Mouse (Mus musculus) layer of hippocampus, adult 11-12 months (tissue): ENCODE measurements around the gene Prkrip1.
A peak's percentile ranks its signal among the peaks of the same experiment; 100 is the strongest.
"Not testable (repeated sequence)": the region's sequence is repeated elsewhere in the genome, so short reads cannot be mapped to it uniquely, and the experiment has no call there.

Experiments
- DNase-seq: peaks from one replicate; pipeline ENCODE4 v3.0.0; 2022; ENCODE audit warnings: low spot score

The Prkrip1 gene

GRCm38 (mm10) chr5:136211341-136212102 is 12.8 kb upstream of the Prkrip1 start:
- not testable (repeated sequence) for DNase-seq

DNA sequence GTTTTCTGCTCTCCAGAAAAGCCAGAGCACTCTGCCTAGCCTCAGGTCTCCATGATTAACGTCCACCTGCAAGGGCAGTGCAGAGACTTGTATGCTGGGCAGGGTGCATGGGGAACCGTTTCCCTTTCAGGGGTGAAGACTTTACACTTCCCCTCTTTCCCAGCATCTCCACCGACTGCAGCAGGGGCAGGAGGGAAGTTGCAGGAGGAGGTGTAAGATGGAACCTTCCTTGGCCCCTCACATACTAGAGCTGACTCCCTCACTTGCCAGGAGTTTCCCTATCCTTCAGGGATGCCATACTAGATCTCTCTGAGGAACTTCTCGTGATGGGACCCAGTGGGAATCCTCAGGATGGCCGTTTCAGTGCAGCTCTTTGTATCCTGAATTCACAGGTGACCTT is 11.8 kb upstream of the Prkrip1 start:
- no peak for DNase-seq

GRCm38 (mm10) chr5:136201832-136202231 is 3.1 kb upstream of the Prkrip1 start:
- peak; percentile 76 for DNase-seq

- peak; percentile 23 for DNase-seq
These were observed 763 bp upstream of the Prkrip1 start for GRCm38 (mm10) chr5:136199526-136199925.

GRCm38 (mm10) chr5:136191870-136192269 is 6.9 kb downstream of the Prkrip1 start:
- DNase-seq = no peak

DNA sequence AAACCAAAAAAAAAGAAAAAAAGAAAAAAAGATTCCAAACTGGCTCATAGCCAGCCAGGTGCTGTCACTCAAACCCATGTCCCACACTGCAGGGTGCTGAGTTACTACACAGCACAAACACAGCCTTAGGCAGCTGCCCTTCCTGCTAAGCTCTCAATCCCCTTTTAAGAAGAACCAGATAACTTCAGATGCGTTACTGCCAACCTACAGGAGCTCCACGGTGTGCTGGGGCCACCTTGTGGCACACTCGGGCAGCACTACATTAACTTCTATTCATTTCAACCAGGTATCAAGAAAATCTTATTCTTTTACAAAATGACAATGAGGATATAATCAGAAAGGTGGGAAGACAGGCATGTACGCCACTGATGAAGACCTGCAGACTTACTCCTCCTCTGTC is 12.0 kb downstream of the Prkrip1 start:
- peak; percentile 62 for DNase-seq

- DNase-seq = no peak
These were observed 15.0 kb downstream of the Prkrip1 start for GRCm38 (mm10) chr5:136183766-136184165.

- no peak for DNase-seq
These were observed 15.9 kb downstream of the Prkrip1 start for GRCm38 (mm10) chr5:136182830-136183229.

- DNase-seq = peak; percentile 64
These were observed 16.7 kb downstream of the Prkrip1 start for GRCm38 (mm10) chr5:136182049-136182448.

- DNase-seq = peak; percentile 40
These were observed 17.6 kb downstream of the Prkrip1 start for GRCm38 (mm10) chr5:136181197-136181596.

GRCm38 (mm10) chr5:136179594-136179993 is 19.2 kb downstream of the Prkrip1 start:
- DNase-seq = no peak

DNA sequence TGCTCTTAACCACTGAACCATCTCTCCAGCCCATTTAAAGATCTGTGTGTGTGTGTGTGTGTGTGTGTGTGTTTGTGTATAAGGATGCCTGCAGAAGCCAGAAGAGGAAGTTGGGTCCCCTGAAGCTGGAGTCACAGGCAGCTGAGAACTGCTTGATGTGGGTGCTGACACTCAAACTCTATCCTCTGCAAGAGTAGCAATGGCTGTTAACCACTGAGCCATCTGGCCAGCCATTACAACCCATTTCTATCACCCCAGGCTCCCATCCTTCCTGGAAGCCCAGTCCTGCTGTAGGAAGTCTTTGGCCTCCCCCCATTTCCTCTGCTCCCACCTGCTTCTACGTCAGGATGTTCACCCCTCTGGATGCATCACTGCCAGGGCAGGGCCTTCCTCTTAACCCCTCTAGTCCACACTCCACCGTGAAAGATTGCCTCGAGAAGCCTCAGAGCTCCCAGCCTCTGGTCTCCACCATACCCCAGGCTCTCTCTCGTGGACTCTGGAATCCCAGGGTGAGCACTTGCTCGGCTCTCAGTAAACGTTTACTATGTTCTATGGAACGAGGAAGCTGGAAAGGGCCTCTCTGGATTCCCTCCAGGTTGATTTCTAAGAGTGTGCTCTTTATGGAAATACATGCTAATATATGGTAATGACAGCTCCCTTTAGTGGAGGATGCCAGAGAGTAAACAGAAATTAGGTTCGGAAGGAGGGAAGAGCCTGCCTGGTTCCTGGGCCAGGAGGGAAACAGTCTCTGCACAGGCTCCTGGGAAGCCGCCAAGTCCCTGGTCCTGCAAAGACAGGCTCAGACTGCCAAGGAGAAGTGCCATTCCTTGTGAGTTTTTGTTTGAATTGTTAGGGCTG is 24.9 kb downstream of the Prkrip1 start:
- DNase-seq = peak; percentile 56

DNA sequence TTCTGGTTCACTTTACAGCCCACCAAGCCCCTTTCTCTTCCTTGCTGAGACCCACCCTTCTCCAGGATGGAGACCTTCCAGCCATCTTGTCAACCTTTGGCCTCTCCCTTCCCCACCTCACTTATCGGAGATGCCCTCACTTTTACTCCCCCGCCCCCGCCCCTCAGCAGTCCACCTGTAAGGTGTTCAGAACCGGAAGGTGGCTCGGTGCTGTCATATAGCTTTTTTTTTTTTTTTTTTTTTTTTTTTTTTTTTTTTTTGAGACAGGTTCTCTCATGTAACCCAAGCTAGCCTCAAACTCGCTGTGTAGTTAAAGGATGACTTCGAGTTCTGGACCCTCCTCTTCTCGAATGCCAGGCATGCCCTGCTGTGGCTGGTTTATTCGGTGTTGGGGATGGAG is 25.8 kb downstream of the Prkrip1 start:
- DNase-seq = no peak

DNA sequence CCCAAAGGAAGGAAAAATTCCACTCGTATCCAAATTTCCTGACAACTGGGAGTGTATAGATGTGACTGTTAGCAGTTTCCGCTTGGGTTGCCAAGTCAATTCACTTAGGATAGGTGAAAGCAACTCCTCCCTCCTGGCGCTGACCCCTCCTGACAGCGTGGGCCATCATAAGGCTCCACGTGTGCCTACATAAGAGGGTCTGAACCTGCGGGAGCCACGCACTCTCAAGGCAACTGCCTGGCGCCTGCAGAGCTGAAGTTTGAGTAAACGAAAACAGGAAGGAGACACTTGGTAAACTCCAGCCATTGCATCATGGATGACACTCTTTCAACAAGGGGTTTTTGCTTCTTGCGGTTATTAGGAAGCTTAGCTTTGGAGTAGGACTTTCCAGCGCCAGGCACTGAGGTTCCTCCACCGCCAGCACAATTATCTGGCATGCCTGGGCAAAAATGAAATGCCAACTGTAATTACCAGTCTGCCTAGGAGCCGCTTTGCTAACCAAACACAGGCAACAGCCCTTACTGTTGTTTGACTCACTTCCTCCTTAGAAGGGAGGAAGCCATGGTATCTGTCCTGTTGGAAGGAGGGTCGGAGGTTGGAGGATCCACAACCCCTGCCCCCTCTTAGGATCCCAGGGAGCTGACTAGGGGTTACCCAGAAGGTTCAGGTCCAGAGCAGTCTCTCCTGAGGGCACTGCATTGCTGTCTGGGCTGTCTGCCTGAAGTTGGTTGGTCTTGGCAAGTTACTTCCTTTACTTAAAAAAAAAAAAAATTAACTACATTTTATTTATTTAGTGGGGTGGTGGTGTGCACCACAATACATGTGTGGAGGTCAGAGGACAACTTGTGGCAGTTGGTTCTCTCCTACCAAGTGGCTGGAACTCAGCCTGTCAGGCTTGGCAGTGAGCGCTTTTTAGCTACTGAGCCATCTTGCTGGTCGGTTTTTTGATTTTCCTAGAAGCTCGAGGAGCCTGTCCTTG is 27.1 kb downstream of the Prkrip1 start:
- peak; percentile 31 for DNase-seq

GRCm38 (mm10) chr5:136170512-136171362 is 28.0 kb downstream of the Prkrip1 start, which contains the start of gene Orai2:
Gene Orai2, minus strand, starts transcription at chr5:136170713.
- DNase-seq = peak; percentile 88

DNA sequence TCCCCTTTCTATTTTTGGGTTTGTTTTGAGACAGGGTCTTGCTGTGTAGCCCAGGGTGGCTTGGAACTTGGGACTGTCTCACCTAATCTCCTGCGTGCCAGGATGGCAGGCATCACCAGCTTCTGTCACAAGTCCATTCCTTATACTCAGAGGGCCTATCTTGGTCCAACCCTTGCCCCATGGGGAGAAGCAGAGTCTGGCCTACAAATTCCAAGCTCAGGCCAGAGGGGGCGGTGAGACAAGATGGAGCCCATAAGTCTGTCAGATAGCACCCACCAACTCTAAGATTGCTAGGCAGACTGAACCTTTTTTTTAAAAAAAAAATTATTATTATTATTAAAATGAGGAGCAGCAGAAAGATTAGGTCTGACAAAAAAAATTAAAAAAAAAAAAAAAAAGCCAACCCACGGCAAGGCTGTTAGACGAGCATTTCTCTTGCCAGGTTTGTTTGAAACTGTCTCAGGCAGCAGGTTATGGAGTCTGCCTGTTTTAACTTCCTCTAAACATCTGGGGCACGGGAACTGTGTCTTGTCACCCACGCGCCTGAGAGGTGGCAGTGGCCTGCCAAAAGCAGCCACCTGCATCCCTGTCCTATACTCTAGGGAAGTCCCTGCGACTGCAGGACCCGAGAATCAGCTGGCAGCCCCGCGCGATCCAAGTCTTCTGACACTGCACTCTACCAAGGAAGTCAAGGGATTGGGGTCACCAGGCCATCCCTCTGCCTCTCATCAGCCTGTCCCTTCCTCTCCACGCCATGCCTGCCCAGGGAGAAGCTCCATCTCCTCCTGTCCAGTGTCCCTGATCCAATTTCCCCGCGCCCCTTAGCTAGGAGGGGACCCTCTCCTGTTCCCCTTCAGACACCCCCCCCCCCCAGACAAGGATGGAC is 28.9 kb downstream of the Prkrip1 start:
- DNase-seq = peak; percentile 54

DNA sequence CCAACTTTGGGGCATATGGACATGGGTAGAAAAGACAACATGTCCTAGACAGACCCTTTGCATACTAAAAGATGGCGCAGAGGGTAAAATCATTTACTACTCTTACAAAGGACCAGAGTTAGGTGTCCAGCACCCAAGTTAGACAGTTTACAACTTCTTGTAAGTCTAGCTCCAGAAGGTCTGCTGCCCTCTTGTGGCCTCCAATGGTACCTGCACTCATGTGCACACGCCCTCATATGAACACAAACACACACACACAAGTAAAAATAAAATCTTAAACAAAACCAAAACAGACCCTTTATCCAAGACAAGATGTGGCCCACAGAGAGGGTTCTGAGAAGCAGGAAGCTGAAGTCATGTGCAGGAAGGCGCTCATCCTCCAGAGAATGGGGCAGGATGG is 30.7 kb downstream of the Prkrip1 start:
- DNase-seq = no peak

DNA sequence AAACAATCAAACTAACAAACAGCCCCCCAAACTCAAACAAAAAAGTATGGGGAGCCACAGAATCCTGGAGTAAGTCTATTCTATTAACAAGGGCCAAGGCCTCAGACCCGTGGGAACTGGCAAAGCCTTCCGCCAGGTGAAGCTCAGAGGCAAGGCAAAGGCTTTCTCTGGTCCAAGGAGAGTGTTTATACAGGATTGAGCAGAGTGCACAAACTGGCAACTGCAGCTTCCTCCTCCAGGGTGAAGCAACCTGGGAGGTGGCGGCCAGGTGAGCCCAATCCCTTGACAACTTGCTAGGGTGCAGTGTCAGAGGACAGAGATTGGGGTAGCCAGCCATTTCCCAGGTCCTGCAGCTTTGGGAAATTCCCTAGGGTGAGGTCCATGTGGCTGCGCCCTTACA is 31.5 kb downstream of the Prkrip1 start:
- no peak for DNase-seq

DNA sequence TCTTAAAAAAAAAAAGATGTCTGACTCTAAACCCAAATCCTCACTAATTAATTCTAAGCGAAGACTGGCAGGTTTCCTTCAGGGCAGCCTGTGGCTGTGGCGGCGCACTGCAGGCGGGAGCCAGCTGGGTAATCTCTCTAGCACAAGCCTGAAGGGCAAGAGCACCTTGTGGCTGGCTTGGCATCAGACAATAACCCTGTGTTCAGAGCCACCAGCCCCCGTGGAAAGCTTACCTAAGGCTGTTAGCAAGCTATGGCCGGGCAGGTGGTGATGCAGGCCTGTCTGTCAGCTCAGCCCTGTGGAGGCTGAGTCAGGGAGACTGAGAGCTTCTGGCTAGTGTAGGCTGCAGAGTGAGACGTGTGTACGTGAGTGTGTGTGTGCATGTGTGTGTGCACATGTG is 33.5 kb downstream of the Prkrip1 start:
- DNase-seq = no peak
